Mouse (Mus musculus) heart, adult 18-20 months (tissue): ENCODE results near the gene Gm10840. TPM values are rescaled to one million over a fixed set of nuclear protein-coding genes. Genes with fewer than 3 reads are reported as not detected.
"Not testable (repeated sequence)": the region's sequence is repeated elsewhere in the genome, so short reads cannot be mapped to it uniquely, and the experiment has no call there.

ENCODE experiments used
- DNase-seq, 2 experiments: peaks; one replicate each; pipeline ENCODE4 v3.0.0; 2021 to 2022; ENCODE audit warnings: mixed read lengths in 1 of 2
- long read RNA-seq, 2 experiments: library from polyadenylated mRNA; stranded (forward); transcript quantifications; one replicate each; pipeline ENCODE4 v2.0.0; 2021
- total RNA-seq, 2 experiments: library from RNA; stranded (reverse); gene quantifications; 2 replicates each; pipeline ENCODE4 v1.2.3; 2021

Gene Gm10840
- not detected for total RNA-seq
- long read RNA-seq, experiment 1: 0 reads
- long read RNA-seq, experiment 2: 0 reads

DNA sequence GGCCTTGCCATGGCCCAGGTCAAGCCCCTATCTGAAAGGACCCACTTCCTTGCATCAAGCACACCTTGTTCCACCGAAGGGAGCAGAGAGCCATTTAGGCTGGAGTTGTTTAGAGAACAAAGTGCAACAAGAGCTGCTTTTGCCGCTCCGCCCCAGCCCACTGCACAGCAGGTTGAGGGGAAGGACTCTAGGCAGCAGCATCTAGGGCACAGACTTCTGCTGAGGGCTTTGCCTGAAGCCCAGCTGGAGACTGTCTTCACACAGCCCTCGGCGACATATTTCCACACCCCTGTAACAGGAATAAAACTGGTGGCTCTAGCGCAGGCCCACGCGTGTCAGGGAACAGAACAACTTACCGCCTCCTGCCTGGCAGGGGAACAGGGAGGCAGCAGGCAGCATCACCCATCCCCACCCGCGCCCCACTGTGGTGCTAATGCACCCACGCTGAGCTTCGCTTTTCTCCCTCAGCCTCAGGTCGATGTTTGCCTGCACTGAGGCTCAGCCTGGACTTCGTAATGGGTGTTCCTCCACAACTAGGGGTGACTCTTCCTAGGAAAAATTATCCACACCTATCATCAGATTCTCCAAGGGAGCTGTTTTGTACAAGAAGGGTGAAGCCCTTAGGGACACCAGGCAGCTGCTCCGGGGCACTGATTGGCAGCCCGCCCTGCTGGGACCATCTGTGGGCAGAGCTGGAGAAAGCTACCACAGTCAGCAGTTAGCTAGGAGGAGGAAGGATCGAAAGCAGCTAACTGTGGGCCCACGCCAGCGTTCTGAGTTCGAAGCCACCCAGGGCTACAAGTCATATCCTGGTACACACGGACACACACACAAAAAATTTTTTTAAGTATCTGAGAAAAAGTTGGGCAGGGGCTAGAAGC, at the start of gene Gm10840, which contains the start of gene Limd2:
Gene Gm10840 (plus strand): TSS at position 10 of the 881 bp plus-strand sequence.
Gene Limd2 (minus strand): TSS at position 20 of the 881 bp plus-strand sequence.
- DNase-seq: peak; percentile 20 to 55

DNA sequence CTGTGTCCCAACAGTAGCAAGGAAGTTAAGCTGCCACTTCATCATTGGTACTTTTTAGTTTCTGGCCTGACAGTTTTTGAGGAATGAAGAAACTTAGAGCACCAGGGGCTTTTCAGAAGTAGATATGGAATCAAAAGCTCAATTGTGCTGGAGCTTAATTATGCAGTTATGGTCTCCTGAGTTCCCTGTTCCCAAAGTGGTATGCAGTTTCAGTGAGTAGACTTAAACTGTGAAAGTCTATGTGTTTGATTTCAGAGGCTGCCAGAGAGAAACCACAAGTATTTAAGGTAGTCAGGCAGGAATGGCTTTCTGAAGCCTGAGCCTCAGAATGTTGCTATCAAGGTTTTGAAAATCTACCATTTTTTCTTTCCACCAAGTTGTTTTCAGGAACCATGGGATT, 49.0 kb upstream of the Gm10840 start:
- no peak for DNase-seq

DNA sequence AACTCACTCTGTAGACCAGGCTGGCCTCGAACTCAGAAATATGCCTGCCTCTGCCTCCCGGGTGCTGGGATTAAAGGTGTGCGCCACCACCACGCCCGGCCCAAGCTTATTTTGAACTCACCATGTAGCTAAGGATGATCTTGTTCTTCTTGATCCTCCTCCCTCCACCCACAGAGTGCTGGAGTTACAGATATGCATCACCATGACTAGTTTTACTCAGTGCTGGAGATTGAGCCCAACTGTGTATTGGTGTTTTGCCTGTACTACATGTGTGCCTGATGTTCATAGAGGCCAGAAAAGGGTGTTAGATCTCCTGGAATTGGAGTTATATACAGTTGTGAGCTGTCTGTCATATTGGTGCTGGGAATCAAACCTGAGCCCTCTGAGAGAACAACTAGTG, 38.4 kb upstream of the Gm10840 start:
- DNase-seq: no peak

DNA sequence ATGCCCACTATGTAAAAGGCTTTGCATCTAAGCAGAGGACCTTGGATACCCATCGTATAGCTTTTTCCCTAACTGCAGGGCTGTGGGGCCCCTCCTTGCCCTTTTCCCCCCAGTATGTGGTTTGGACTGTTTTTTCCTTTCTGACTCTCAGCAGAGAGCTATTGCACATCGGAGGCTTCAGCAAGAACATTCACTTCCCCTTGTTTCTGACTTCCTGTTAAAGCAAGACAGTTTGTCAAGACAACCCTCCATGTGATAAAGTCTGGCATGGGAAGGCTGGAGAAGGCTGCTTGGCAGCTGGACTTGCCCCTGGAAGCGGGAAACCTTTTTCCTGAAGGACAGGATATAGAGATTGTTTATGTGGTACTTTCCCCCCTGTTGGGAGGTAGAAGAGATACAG, 37.9 kb upstream of the Gm10840 start:
- DNase-seq: peak; percentile 26 to 67

DNA sequence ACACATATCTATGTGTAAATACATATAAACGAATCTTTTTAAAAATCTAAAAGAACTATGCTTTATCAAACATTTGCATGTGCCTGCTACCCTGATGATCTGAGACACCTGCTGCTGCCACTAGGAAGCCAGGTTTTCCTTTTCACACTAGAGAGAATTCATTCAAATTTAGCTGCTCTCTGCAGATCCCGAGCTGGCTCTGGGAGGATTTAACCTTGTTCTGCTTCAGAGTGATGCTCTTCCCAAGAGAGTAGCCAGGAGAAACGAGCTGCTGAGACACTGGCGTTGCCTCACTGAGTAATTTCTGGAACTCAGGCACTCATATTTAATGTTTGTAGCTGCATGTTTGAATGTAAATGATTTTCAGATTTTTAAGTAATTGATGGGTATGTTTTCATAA, 35.9 kb upstream of the Gm10840 start:
- no peak for DNase-seq

DNA sequence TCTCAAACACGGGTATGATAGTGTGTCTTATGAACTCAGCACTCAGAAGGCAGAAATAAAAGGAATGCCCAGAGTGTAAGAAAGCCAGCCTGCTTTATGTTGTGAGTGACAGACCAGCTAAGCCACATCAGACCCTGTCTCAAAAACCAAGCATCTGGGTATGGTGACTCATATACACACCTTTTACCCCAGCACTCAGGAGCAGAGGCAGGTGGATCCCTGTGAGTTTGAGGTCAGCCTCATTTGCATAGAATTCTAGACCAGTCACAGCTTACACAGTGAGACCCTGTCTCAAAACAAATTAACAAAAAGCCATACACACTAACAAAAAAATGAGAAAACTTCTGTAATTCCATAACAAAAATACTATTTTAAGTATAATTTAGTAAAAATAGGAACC, 34.8 kb upstream of the Gm10840 start:
- no peak for DNase-seq

DNA sequence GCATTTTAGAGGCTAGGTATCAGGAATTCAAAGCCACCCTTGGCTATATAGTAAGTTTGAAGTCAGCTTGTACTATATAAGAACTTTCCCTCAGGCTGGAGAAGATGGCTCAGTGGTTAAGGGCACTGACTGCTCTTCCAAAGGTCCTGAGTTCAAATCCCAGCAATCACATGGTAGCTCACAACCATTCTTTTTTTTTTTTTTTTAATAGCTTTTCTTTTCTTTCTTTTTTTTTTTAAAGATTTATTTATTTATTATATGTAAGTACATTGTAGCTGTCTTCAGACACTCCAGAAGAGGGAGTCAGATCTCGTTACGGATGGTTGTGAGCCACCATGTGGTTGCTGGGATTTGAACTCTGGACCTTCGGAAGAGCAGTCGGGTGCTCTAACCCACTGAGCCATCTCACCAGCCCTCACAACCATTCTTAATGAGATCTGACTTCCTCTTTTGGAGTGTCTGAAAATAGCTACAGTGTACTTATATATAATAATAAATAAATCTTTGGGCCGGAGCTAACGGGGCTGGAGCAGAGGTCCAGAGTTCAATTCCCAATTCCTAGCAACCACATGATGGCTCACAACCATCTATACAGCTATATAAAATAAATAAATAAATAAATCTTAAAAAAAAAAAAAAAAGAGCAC, 33.8 kb upstream of the Gm10840 start:
- DNase-seq: not testable (repeated sequence)

DNA sequence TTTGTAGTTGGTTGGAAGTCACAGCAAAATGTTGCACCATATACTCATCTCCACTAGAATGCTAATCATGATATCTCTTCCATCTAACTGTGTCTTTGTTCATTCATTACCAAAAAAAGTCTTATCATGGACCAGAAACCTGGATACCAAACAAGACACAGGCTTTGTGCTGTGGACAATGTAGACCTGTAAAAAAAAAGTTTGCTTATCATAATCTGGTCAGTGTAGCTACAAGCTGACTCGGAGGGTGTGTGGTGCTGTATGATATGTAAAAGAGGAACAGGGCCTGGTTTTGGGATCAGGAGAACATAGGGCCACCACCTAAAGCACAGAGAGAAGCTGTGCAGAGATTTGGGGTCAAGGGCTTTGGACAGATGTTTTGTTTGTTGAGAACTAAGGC, 31.2 kb upstream of the Gm10840 start:
- DNase-seq: no peak

DNA sequence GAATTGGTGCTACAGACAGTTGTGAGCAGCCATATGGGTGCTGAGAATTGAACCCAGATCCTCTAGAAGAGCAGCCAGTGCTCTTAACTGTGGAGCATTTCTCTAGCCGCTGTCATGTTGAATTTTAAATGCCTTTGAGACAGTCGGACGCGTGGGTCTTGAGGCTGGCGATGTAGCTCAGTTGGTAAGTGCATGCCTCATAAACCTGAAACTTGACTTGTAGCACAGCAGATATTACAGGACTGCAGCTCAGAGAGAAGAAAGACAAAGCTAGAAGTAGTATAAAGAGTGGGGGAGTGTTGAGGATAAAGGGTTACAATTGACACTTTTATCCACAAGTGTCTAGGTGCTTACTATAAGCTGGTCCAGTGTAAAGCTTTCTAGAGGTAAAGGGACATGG, 28.1 kb upstream of the Gm10840 start:
- DNase-seq: no peak

DNA sequence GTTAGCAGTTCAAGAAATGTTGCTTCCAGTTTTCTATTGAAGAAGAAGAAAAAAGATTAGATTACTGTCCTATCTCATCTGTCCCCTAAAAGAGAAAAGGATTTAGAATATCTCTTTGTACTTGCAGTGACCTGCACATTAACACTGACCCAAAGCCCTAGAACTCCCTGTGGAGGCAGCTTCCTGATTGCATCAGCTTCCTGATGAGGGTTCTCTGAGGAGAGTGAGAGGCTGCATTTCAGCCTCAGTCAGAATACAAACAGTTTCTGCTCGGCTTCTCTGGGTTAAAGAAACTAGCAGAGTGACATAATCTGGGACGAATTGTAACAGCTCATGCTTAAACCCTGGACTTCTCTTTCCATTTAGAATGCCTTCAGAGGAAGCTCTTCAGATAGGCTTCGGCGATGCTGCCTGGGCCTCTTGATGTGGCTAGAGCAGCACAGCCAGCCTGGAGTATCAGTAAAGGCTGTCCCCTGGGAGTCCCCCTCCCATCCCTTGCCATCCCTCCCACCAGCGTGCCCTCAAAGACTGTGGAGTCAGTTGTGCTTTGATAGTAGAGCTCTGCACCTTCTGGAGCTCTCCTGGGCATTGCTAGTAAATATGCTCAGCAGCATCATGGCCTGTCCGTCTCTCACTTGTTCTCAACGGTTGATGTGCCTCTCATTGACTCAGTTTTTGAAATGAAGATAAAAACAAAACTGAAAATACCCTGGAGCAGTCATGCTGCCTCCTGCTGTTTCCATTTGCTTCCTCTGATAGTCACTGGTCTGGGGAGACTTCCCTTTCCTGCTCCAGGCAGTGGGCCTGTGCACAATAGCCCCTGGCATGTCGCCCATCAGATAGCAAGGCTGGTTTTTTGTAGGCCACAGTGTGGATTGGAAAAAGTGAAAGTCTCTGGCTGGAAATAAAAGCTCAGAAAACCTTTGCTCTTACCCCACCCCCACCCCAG, 25.8 kb upstream of the Gm10840 start:
- DNase-seq: peak; percentile 90 to 94

DNA sequence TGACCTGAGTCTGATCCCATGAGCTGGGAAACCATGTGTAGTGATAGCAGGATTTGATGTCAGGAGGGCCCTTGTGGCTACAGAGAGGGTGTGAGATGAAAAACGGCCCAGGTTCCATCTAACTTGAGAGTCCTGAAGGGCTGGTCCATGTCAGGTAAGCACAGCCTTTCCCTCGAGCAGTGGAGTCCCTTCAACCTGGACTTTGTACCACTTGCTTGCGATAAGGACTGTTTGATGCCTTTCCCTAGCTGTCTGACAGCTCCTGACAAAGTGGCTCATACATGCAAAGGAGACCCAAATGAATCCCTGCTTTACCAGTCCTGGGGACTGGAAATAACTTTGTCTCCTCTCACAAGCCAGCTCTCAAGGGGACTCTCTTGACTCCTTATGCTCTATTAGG, 9.4 kb upstream of the Gm10840 start:
- no peak for DNase-seq

DNA sequence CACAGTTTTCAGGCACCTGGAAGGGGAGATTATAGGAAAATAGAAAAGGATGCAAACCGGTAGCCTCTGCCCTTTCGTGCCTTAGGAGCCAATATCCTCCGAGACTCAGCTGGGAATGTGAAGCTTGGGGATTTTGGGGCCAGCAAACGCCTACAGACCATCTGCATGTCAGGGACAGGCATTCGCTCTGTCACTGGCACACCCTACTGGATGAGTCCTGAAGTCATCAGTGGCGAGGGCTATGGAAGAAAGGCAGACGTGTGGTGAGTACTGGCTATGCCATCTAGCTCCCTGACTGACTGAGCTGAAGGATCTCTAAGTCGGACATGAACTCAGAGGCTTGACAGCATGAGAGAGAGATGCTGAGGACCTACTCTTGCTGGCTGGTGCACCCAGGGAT, 8.5 kb upstream of the Gm10840 start:
- no peak for DNase-seq

DNA sequence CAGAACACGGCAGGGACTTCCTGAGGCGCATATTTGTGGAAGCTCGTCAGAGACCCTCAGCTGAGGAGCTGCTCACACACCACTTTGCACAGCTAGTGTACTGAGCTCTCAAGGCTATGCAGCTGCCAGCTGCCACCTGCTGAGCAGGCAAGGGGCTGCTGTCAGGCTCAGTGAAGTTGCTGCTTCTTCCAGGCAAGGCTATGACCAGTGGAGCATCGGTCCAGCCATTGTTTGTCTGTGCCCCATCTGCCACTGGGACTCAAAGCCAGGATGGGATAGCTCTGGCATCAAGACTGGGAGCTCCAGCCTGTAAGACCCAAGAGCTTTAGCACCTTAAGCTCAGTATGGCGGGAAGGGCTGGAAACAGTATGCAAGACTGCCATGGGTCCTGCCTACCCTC, 6.6 kb upstream of the Gm10840 start:
- DNase-seq: no peak

DNA sequence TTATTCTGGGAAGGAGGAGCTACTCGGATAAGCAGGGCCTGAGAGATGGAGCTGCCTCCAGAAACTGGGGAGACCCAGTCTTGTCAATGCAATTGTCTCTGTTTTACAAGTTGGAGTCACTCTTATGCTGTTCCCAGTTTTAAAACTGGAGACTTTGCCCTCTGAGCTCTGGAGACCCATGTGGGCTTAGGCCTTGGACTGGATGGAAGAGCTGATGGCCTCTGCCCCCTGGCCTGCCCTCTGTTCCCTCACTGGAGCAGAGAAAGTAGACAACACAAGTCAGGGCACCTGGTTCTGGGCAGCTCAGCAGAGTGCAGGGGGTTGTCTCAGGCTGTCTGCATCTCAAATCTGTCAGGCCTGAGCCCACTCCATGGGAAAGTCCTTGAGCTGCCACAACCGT, 5.9 kb upstream of the Gm10840 start:
- DNase-seq: no peak

DNA sequence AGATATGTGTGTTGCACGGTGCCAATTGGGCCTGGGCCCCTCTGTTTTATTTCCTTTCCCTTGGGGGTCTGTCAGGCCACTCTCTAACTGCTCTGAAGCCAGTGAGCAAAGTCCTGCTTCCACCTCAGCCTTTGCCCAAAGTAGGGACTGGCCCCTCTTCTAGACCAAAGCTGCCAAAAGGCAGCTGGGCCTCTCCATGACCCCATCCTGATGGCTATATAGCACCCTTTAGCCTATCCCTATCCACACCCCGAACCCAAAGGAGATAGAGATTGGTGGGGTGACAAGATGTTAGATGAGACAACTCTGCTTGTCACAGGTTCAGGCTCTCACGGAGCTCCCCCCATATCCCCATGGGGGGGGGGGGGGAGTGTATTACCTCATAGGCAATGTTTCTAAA, 4.9 kb upstream of the Gm10840 start:
- no peak for DNase-seq

DNA sequence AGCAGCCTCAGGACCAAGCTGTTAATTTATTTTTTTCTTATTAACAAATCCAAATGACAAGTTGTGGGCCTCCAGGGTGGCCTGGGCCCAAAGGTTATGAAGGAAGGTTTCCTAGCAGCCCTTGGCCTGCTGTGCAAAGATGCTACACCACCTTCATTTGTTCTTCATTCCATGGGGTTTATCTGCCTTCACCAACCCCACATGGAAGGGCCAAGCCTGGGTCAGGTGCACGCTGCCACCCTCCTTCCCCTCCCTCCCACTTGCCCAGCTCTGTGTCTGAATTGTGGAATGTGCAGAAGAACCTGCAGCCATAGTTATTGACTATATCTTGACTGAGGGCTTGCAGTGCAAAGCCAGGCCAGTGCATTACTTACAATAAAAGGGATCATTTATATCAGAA, 4.4 kb upstream of the Gm10840 start:
- DNase-seq: no peak

DNA sequence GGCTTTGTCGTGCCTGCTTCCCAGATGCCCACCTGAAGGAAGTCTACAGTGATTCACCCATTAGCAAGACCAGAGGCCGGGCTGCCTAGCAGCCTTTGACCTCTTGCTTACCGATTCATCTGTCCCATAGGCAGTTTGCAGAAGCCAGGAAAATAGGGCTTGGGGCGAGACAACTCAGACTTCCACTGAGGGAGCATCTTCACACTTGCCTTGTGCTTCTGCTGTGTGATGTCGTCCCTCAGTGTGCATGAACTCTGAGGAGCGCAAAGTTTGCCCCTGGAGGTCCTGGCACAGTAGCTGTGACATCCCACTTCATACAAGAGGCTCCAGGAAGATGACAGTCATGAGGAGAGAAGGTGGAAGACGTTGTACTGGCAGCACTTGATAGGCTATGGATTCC, 3.5 kb upstream of the Gm10840 start:
- DNase-seq: no peak

DNA sequence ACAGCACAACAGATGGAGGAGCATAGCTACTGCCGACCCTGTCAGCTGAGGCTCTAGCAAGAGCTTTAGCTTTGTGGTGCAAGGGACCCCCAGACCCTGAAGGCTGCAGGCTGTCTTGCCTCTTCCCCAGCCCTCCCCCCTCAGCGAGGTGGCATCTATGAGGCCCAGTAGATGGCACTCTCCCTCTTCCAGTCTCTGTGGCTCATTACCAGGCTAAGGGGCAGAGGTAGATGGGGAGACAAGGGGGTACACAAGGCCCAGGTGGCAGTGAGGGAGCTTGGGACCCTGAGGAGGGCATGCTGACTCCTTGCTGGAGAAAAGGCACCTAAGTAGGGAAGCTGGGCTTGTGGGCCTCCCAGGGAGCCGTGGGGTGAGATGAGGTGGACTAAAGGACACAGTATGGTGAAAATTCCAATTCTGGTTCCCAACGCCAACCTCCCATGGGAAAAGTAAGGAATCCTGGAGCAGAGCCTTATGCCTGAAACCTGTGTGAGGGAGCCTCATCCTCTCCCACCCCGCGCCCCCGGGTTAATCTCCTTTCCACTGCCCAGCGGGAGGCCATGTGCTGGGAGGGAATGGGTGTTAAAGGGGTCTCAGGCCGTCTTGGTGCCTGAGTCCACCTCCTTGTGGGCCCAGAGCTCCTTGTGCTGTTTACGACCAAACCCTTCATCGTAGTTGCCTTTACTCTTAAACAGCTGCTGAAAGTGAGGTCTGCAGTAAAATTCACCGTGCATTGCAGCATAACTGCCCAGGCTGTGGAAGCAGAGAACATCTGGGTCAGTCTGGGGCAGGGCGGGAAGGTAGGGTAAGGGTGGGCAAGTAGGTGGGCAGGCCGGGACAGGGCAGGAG, 2.3 kb upstream of the Gm10840 start:
- peak; percentile 16 to 29 for DNase-seq

DNA sequence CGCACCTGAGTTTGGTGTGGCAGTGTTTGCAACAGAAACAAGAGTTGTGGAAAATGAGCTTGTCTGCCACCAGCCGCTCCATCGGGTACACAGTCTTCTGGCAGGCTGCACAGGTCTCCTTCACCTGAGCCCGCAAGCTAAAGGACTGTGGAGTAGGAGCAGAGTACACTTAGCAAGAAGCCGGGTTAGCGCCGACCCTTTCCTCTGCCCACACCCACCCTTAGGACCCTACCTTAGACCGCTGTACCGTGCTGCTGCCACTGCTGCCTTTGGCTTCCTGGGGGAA, 1.8 kb upstream of the Gm10840 start:
- no peak for DNase-seq

DNA sequence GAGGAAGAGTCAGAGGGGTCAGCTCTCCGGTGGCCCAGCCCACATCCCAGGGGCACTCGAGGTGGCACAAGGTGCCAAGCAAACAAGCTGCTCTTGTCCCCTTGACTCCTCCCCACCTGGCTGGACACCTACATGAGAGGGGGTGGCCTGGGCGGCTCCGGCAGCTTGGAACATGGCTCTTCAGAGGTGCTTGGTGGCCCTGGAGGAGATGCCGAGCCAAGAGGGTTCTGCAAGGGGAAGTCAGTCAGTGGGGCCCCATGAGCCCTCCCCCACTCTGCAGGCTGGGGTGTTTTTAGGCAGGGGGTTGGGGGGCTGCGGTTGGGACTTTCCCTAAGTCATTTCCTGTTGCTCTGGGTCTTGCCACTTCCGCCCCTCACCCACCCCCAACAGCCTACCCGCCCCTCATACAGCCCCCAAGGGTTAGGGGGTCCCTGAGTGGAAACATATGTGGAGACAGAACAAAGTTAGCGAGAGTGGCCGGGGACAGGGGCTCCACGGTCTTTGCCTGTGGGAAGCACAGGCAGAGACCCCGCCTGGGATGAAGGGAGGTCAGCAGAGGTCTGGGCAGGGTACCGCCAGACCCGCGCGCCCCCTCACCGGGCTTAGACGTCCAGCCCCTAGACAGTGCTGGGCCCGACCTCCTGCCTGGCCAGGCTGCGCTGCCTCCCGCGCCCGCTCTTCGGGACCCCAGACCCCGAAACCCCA, 1.3 kb upstream of the Gm10840 start:
- DNase-seq: peak; percentile 49 to 62
